Mouse (Mus musculus) heart, postnatal 4 days (tissue): ENCODE data around the gene Fam120c. TPM values are rescaled to one million over a fixed set of nuclear protein-coding genes. Genes with fewer than 3 reads are reported as not detected.

Experiments
- total RNA-seq, 2 experiments: library from RNA; stranded (reverse); gene quantifications; 2 replicates each; pipeline ENCODE4 v1.2.3; 2021

Fam120c gene
- total RNA-seq, 2 experiments from 2014 or later = 11.0 to 11.6 TPM

Other genes starting within 250 kb of the Fam120c start
- gene Tsr2, start 247.6 kb upstream of the Fam120c start, total RNA-seq = 10 to 100 TPM; 12.9 to 13.0 TPM
- 1 to 10 TPM in 1 of 2 experiments, under 1 TPM in 1; 0.98 to 1.2 TPM for gene Wnk3, start 146.1 kb upstream of the Fam120c start, total RNA-seq
- 10 to 100 TPM; 15.6 to 20.5 TPM for gene Phf8, start 176.5 kb downstream of the Fam120c start, total RNA-seq